25 mouse cellular contexts compared by ENCODE assay signal in the genomic region with DNA sequence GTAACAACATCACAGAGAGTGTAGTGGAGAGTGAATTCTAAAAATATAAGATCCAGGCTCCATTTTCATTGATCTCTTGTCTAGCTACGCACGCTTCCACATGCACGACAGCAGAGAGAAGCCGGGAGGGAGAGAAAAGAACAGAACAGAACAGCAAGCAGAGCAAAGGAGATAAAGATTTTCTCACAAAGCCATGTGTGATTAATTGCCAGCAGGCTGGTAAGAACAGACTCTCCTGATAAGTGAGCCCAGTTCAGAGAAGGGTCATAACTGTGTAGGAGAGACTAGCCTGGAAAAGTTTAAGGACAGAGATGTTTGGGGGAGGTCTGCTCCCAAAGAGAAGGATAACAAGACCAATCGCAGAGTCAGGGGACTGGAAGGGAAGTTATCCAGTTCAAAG.
DNase-seq lines count a peak whose midpoint lies in the region; ATAC-seq lines count a peak whose summit lies in the region.
"Had no signal": no experiment of that assay in that cellular context is flagged by ENCODE, and none has a peak within 500 bp of the region (broad histone marks: within the 10 kb centered on the region; RNA-seq: fewer than 3 reads in every experiment).

No protein-coding gene starts in this region.

- DNase-seq in embryo, embryonic 10.5 days (ENCODE audit: low spot score) = peak; percentile 34
- no peak for DNase-seq in embryo, embryonic 9.5 days (ENCODE audit: extremely low spot score)
- no peak for DNase-seq in heart, postnatal 14 days
- DNase-seq in T-cell, adult 2 months (ENCODE audit: low spot score) = no peak
- DNase-seq: adrenal gland, adult 2 months; cerebellum, adult 11 months; cerebellum, adult 9-11 months; kidney, adult 9 months; kidney, postnatal 14 days; lung, postnatal 36 days; thymus, adult 18-20 months; thymus, postnatal 36 days had no signal

- no peak for ATAC-seq in heart, embryonic 14.5 days (ENCODE audit: insufficient number of reproducible peaks, insufficient read depth, low FRiP score, low read depth)
- ATAC-seq in megakaryocyte, adult 5-6 weeks (ENCODE audit: poor library complexity, severe bottlenecking) = no peak
- ATAC-seq in megakaryocyte-erythroid progenitor cell, adult 5-6 weeks (replicated peaks; ENCODE audit: low FRiP score, low TSS enrichment, poor library complexity, severe bottlenecking) = 0 out of 2 replicates have a peak, but pooled peaks have one; percentile 32
- ATAC-seq: hindbrain, postnatal 0 days; intestine, embryonic 16.5 days had no signal

- no peaks in the 10 kb centered on the region for H3K27me3 ChIP-seq in heart, embryonic 14.5 days (ENCODE audit: control insufficient read depth, insufficient read depth, low read length)
- no peaks in the 10 kb centered on the region for H3K27me3 ChIP-seq in megakaryocyte, embryonic 14.5 days (replicated peaks)
- H3K27me3 ChIP-seq: embryonic facial prominence, embryonic 13.5 days; forebrain, embryonic 12.5 days; lung, embryonic 15.5 days had no signal

- H3K4me3 ChIP-seq in heart, embryonic 14.5 days (ENCODE audit: control insufficient read depth in 1 of 2, insufficient read depth in 1 of 2, low read depth in 1 of 2, low read length in 2 of 2) = no peak overlapping the region
- H3K4me3 ChIP-seq in megakaryocyte, embryonic 14.5 days (replicated peaks) = peak overlapping the region; percentile 2
- H3K4me3 ChIP-seq: embryonic facial prominence, embryonic 13.5 days; erythroblast, embryonic 14.5 days; forebrain, embryonic 12.5 days; layer of hippocampus, adult 2 months; limb, embryonic 10.5 days; lung, embryonic 15.5 days had no signal

- 20% methylated on average over 5 of the region's 5 CpGs for WGBS in heart, embryonic 14.5 days

- H3K36me3 ChIP-seq in heart, embryonic 14.5 days (ENCODE audit: control insufficient read depth, insufficient read depth, low read length) = peaks cover 30% of the 10 kb centered on the region
- H3K36me3 ChIP-seq in megakaryocyte, embryonic 14.5 days (replicated peaks; ENCODE audit: low read length) = peaks cover 92% of the 10 kb centered on the region

- H3K4me2 ChIP-seq in heart, embryonic 14.5 days (ENCODE audit: low read length) = no peak overlapping the region
- H3K4me2 ChIP-seq: embryonic facial prominence, embryonic 13.5 days; forebrain, embryonic 12.5 days; lung, embryonic 15.5 days; midbrain, embryonic 11.5 days had no signal

- H3K27ac ChIP-seq in heart, embryonic 14.5 days (replicated peaks in 1 of 2; ENCODE audit: control insufficient read depth in 1 of 2, insufficient read depth in 1 of 2, low read depth in 2 of 2, low read length in 2 of 2) = peak overlapping the region; percentile 46 to 55
- H3K27ac ChIP-seq: forebrain, embryonic 12.5 days; hindbrain, postnatal 0 days; layer of hippocampus, adult 2 months; limb, embryonic 10.5 days; lung, embryonic 15.5 days had no signal

- peaks cover 17 to 38% of the 10 kb centered on the region in 2 experiments for H3K4me1 ChIP-seq in heart, embryonic 14.5 days (ENCODE audit: control insufficient read depth in 2 of 2, insufficient read depth in 2 of 2, low read length in 2 of 2)
- peaks cover 100% of the 10 kb centered on the region for H3K4me1 ChIP-seq in megakaryocyte, embryonic 14.5 days
- H3K4me1 ChIP-seq: forebrain, embryonic 12.5 days; limb, embryonic 10.5 days had no signal

- intact Hi-C loops in heart, postnatal 14 days (cut with DNase I) = loop anchor here (5.0 kb wide), 1 partner anchor 35 kb away; no protein-coding TSS in a partner anchor

- H3K9me3 ChIP-seq in heart, embryonic 14.5 days (ENCODE audit: control insufficient read depth, low read length) = no peaks in the 10 kb centered on the region
- H3K9me3 ChIP-seq in megakaryocyte, embryonic 14.5 days = no peaks in the 10 kb centered on the region
- H3K9me3 ChIP-seq: embryonic facial prominence, embryonic 13.5 days; forebrain, embryonic 12.5 days; limb, embryonic 10.5 days; lung, embryonic 15.5 days had no signal

- H3K9ac ChIP-seq in heart, embryonic 14.5 days (ENCODE audit: low read length) = 0 out of 2 replicates have a peak overlapping the region, but pooled peaks have one; percentile 6
- H3K9ac ChIP-seq: embryonic facial prominence, embryonic 13.5 days; forebrain, embryonic 12.5 days; lung, embryonic 15.5 days had no signal
